Mouse (Mus musculus): ENCODE results near the gene Cdkal1. TPM values are rescaled to one million over a fixed set of nuclear protein-coding genes. Genes with fewer than 3 reads are reported as not detected.

Cdkal1 gene
- total and polyA plus RNA-seq, 2 experiments from 2014 or later, result 17.4 to 17.6 TPM

DNA sequence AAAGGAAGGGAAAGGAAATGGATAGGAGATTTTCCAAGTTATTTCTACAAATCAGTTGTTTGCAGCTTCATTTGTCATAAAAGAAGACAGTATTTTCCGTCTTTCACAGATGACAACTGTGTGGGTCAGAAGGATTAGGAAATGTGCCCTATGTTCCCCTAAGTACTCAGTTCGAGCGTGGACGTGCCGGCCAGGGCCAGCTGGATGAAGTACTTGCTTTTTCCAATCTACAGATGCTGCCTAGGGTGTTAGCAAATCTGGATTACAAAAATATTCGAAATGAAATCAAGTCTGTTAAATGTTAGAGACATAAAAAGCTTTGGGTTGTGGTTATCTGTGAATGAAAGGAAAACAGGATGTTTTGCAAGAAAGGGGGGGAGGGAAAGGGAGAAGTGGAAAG is 444.3 kb downstream of the Cdkal1 start:
- Histone ChIP-seq H3K36me3 (ENCODE audit: insufficient read depth, low read length) (no peaks in the 10 kb centered on the region), H3K27ac (ENCODE audit: low read depth, low read length) (no peak overlapping the region), H3K9ac (replicated peaks; ENCODE audit: low read length, poor library complexity, severe bottlenecking) (no peak overlapping the region), H3K4me2 (ENCODE audit: low read depth, low read length, poor library complexity, severe bottlenecking) (no peak overlapping the region), H3K9me3 (ENCODE audit: low read length) (no peaks in the 10 kb centered on the region), H3K4me3 (ENCODE audit: low read depth, low read length) (no peak overlapping the region), H3K27me3 (ENCODE audit: insufficient read depth, low read length) (no peaks in the 10 kb centered on the region), H3K4me1 (ENCODE audit: insufficient read depth, low read length) (no peaks in the 10 kb centered on the region; the same call in 1 of the 2 replicates)
- WGBS, result 85% methylated on average over 6 of the region's 6 CpGs
- ATAC-seq (ENCODE audit: low FRiP score) (no peak), DNase-seq (ENCODE audit: low spot score) (no peak)
- no peak for TF ChIP-seq CTCF (IDR thresholded peaks at IDR 0.05)

DNA sequence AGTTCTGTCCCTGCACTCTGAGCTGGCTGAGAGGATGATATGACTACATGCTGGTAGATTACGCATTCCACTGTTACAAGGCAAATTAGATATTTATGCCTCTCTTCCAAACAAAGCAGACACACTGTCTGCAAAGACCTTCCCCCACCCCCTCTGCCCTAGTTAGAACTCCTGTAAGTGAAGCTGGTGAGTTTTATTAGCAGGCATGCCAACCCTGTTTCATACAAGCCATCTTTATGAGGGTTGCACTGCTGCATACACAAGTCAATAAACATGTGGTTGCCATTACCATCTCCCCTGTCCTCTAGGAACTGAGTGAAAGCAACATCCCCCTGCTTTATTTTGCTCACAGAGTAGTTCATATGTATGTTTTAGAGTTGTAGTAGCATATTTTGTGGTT is 447.9 kb downstream of the Cdkal1 start:
- Histone ChIP-seq H3K4me3 (ENCODE audit: low read depth, low read length) (no peak overlapping the region), H3K36me3 (ENCODE audit: insufficient read depth, low read length) (no peaks in the 10 kb centered on the region), H3K4me1 (ENCODE audit: insufficient read depth, low read length) (no peaks in the 10 kb centered on the region), H3K4me2 (ENCODE audit: low read depth, low read length, poor library complexity, severe bottlenecking) (no peak overlapping the region), H3K9me3 (ENCODE audit: low read length) (no peaks in the 10 kb centered on the region), H3K27me3 (ENCODE audit: insufficient read depth, low read length) (no peaks in the 10 kb centered on the region), H3K9ac (replicated peaks; ENCODE audit: low read length, poor library complexity, severe bottlenecking) (no peak overlapping the region), H3K27ac (ENCODE audit: low read depth, low read length) (no peak overlapping the region)
- ATAC-seq (ENCODE audit: low FRiP score), result no peak
- no peak for DNase-seq (ENCODE audit: low spot score)
- WGBS, result 82% methylated on average over 1 of the region's 1 CpGs
- no peak for TF ChIP-seq CTCF (IDR thresholded peaks at IDR 0.05)

DNA sequence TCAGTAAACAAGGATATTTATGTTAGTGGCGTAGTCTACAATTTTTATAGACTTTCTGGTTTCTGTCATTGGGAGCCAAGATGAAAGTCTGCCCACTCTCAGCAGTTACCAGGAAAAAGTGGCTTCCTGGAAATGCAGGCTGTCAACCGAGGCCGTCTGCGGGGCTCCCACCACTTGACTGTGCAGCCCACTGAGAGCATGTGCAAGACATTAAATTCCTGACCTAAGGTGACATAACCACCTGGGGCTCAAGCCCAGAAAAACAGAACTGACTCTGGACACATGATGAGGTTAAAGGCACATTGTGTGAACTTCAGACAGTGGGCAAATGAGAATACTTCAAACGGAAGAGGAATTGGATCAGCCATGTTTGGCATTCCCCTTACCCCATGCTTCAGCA is 450.2 kb downstream of the Cdkal1 start:
- DNase-seq (ENCODE audit: low spot score) (no peak), ATAC-seq (ENCODE audit: low FRiP score) (no peak)
- Histone ChIP-seq H3K4me2 (ENCODE audit: low read depth, low read length, poor library complexity, severe bottlenecking) (no peak overlapping the region), H3K9me3 (ENCODE audit: low read length) (no peaks in the 10 kb centered on the region), H3K9ac (replicated peaks; ENCODE audit: low read length, poor library complexity, severe bottlenecking) (no peak overlapping the region), H3K4me3 (ENCODE audit: low read depth, low read length) (no peak overlapping the region), H3K27ac (ENCODE audit: low read depth, low read length) (no peak overlapping the region), H3K36me3 (ENCODE audit: insufficient read depth, low read length) (no peaks in the 10 kb centered on the region), H3K4me1 (ENCODE audit: insufficient read depth, low read length) (no peaks in the 10 kb centered on the region), H3K27me3 (ENCODE audit: insufficient read depth, low read length) (no peaks in the 10 kb centered on the region)
- 76% methylated on average over 5 of the region's 5 CpGs for WGBS
- TF ChIP-seq CTCF (IDR thresholded peaks at IDR 0.05), result no peak

DNA sequence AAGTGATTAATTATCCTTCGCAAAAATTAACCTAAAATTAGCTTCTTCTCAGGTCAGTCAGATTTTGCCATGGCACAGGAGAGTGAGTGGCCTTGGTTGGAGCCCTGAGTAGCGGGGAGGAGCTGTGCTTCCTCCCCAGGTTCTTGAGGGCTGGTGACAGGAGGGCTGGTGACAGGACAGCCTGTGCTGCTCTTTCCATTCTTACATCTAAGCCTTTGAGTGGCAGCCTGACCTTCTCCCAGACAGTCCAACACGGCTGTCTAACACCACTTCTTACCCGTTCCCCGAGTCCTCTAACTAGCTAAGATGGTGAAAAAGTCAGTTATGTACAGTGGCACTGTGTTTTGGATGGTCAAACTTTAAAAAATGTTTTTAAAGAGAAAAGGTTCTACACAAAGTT is 452.3 kb downstream of the Cdkal1 start:
- no peak overlapping the region for H3K4me2 ChIP-seq (ENCODE audit: low read depth, low read length, poor library complexity, severe bottlenecking)
- no peaks in the 10 kb centered on the region for H3K27me3 ChIP-seq (ENCODE audit: insufficient read depth, low read length)
- no peaks in the 10 kb centered on the region for H3K36me3 ChIP-seq (ENCODE audit: insufficient read depth, low read length)
- no peak for TF ChIP-seq CTCF (IDR thresholded peaks at IDR 0.05)
- no peak overlapping the region for H3K4me3 ChIP-seq (ENCODE audit: low read depth, low read length)
- no peak overlapping the region for H3K27ac ChIP-seq (ENCODE audit: low read depth, low read length)
- no peak overlapping the region for H3K9ac ChIP-seq (replicated peaks; ENCODE audit: low read length, poor library complexity, severe bottlenecking)
- no peaks in the 10 kb centered on the region for H3K4me1 ChIP-seq (ENCODE audit: insufficient read depth, low read length)
- H3K9me3 ChIP-seq (ENCODE audit: low read length), result no peaks in the 10 kb centered on the region
- WGBS, result 91% methylated on average over 5 of the region's 5 CpGs
- no peak for ATAC-seq (ENCODE audit: low FRiP score)
- DNase-seq (ENCODE audit: low spot score), result no peak

DNA sequence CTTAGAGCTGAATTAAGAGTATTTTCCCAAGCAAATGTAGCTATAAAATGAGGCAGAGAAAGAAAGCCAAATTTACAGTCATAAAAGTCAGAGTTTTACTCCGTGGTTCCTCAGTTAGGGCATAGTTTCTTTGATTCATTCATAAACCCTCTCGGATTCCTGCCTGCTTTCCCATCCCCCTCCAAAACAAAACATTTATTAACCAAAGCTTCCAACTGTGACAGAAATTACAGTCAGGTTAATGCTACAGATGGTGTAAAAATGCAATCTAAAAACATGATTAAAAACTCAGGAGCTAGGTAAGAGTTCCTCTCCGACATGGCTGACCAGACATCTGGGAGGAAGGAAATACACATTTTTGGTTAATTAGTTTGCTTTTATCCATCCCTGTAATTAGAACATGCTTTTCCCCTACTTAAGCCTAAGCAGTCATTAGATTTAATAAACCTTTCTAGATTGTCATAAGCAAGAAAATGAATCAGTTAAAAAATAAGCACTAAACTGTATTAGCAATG is 452.9 kb downstream of the Cdkal1 start:
- no peak for DNase-seq (ENCODE audit: low spot score)
- ATAC-seq (ENCODE audit: low FRiP score), result no peak
- TF ChIP-seq CTCF (IDR thresholded peaks at IDR 0.05), result no peak

DNA sequence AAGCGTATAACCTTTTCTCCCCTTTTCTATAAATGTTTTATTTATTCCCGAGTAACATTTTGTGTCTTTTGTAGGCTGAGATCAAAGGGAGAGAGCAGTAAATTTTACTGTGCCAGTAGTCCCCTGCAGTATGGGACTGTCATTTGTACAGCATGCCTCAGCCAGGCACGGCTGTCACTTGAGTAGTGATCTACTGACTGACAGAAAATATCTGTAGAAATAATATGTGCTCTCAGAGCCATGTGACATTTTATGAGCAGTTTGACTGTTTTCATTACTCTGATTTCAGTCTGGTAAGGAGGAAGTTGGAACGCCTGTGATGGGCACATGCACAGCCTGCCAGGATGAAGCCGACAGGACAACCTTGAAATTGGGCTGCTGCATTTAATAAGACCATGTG is 455.6 kb downstream of the Cdkal1 start:
- no peak overlapping the region for H3K9ac ChIP-seq (replicated peaks; ENCODE audit: low read length, poor library complexity, severe bottlenecking)
- H3K36me3 ChIP-seq (ENCODE audit: insufficient read depth, low read length), result no peaks in the 10 kb centered on the region
- ATAC-seq (ENCODE audit: low FRiP score) (no peak), DNase-seq (ENCODE audit: low spot score) (no peak)
- no peak overlapping the region for H3K4me2 ChIP-seq (ENCODE audit: low read depth, low read length, poor library complexity, severe bottlenecking)
- H3K27me3 ChIP-seq (ENCODE audit: insufficient read depth, low read length), result no peaks in the 10 kb centered on the region
- no peak overlapping the region for H3K4me3 ChIP-seq (ENCODE audit: low read depth, low read length)
- H3K4me1 ChIP-seq (ENCODE audit: insufficient read depth, low read length), result no peaks in the 10 kb centered on the region
- no peaks in the 10 kb centered on the region for H3K9me3 ChIP-seq (ENCODE audit: low read length)
- H3K27ac ChIP-seq (ENCODE audit: low read depth, low read length), result no peak overlapping the region
- TF ChIP-seq CTCF (IDR thresholded peaks at IDR 0.05), result no peak
- 58% methylated on average over 5 of the region's 5 CpGs for WGBS

More for the DNA sequence above, 452.9 kb downstream of the Cdkal1 start:
- Histone ChIP-seq H3K9me3 (ENCODE audit: low read length) (no peaks in the 10 kb centered on the region), H3K4me2 (ENCODE audit: low read depth, low read length, poor library complexity, severe bottlenecking) (no peak overlapping the region), H3K4me1 (ENCODE audit: insufficient read depth, low read length) (no peaks in the 10 kb centered on the region), H3K27me3 (ENCODE audit: insufficient read depth, low read length) (no peaks in the 10 kb centered on the region), H3K27ac (ENCODE audit: low read depth, low read length) (no peak overlapping the region), H3K4me3 (ENCODE audit: low read depth, low read length) (no peak overlapping the region), H3K9ac (replicated peaks; ENCODE audit: low read length, poor library complexity, severe bottlenecking) (no peak overlapping the region), H3K36me3 (ENCODE audit: insufficient read depth, low read length) (no peaks in the 10 kb centered on the region)
- WGBS, result 42% methylated on average over 3 of the region's 3 CpGs
